Mouse (Mus musculus) thymus, postnatal 14 days (tissue): ENCODE data around the gene Scd2.
"Not testable (repeated sequence)": the region's sequence is repeated elsewhere in the genome, so short reads cannot be mapped to it uniquely, and the experiment has no call there.

ENCODE experiments used
- DNase-seq: peaks from one replicate; pipeline ENCODE4 v3.0.0; 2021

Scd2 gene

GRCm38 (mm10) chr19:44297862-44298261, 4.4 kb downstream of the Scd2 start:
- no peak for DNase-seq

- DNase-seq: no peak
Measured at GRCm38 (mm10) chr19:44299078-44299477, 5.6 kb downstream of the Scd2 start.

GRCm38 (mm10) chr19:44299902-44300301, 6.4 kb downstream of the Scd2 start:
- no peak for DNase-seq

GRCm38 (mm10) chr19:44300520-44300919, 7.0 kb downstream of the Scd2 start:
- DNase-seq: no peak

- no peak for DNase-seq
Measured at GRCm38 (mm10) chr19:44301176-44301575, 7.7 kb downstream of the Scd2 start.

GRCm38 (mm10) chr19:44301671-44302305, 8.3 kb downstream of the Scd2 start:
- DNase-seq: no peak

GRCm38 (mm10) chr19:44302901-44303300, 9.4 kb downstream of the Scd2 start:
- DNase-seq: no peak

GRCm38 (mm10) chr19:44303502-44303901, 10.0 kb downstream of the Scd2 start:
- no peak for DNase-seq

- no peak for DNase-seq
Measured at GRCm38 (mm10) chr19:44304419-44304818, 10.9 kb downstream of the Scd2 start.

- DNase-seq: no peak
Measured at GRCm38 (mm10) chr19:44304851-44305510, 11.5 kb downstream of the Scd2 start.

GRCm38 (mm10) chr19:44305701-44306100, 12.2 kb downstream of the Scd2 start:
- no peak for DNase-seq

- no peak for DNase-seq
Measured at GRCm38 (mm10) chr19:44306171-44306570, 12.7 kb downstream of the Scd2 start.

GRCm38 (mm10) chr19:44307101-44307914, 13.8 kb downstream of the Scd2 start:
- DNase-seq: no peak

- no peak for DNase-seq
Measured at GRCm38 (mm10) chr19:44307915-44308470, 14.5 kb downstream of the Scd2 start.

GRCm38 (mm10) chr19:44308611-44309246, 15.3 kb downstream of the Scd2 start:
- DNase-seq: no peak

GRCm38 (mm10) chr19:44309351-44310154, 16.1 kb downstream of the Scd2 start:
- no peak for DNase-seq

GRCm38 (mm10) chr19:44310155-44310575, 16.7 kb downstream of the Scd2 start:
- not testable (repeated sequence) for DNase-seq

- DNase-seq: no peak
Measured at GRCm38 (mm10) chr19:44310814-44311213, 17.3 kb downstream of the Scd2 start.

- DNase-seq: no peak
Measured at GRCm38 (mm10) chr19:44311306-44312006, 18.0 kb downstream of the Scd2 start.

- no peak for DNase-seq
Measured at GRCm38 (mm10) chr19:44312007-44312360, 18.5 kb downstream of the Scd2 start.

- no peak for DNase-seq
Measured at GRCm38 (mm10) chr19:44313066-44313465, 19.6 kb downstream of the Scd2 start.
